Mouse (Mus musculus): ENCODE results near the gene Disp3.

Disp3 gene

GRCm38 (mm10) chr4:148287476-148288054, at the start of gene Disp3:
TSS of gene Disp3 (minus strand) at chr4:148287965.
- no peak for DNase-seq (ENCODE audit: low spot score)

- no peak for DNase-seq (ENCODE audit: low spot score)
Observed at GRCm38 (mm10) chr4:148330269-148330668, 42.5 kb upstream of the Disp3 start.

GRCm38 (mm10) chr4:148329431-148329830, 41.7 kb upstream of the Disp3 start:
- no peak for DNase-seq (ENCODE audit: low spot score)

GRCm38 (mm10) chr4:148328237-148328636, 40.5 kb upstream of the Disp3 start:
- DNase-seq (ENCODE audit: low spot score), result no peak

GRCm38 (mm10) chr4:148327266-148327997, 39.7 kb upstream of the Disp3 start:
- no peak for DNase-seq (ENCODE audit: low spot score)

GRCm38 (mm10) chr4:148326791-148327190, 39.0 kb upstream of the Disp3 start:
- DNase-seq (ENCODE audit: low spot score), result no peak

- no peak for DNase-seq (ENCODE audit: low spot score)
Observed at GRCm38 (mm10) chr4:148325951-148326350, 38.2 kb upstream of the Disp3 start.

- DNase-seq (ENCODE audit: low spot score), result no peak
Observed at GRCm38 (mm10) chr4:148325057-148325456, 37.3 kb upstream of the Disp3 start.

- no peak for DNase-seq (ENCODE audit: low spot score)
Observed at GRCm38 (mm10) chr4:148322152-148322551, 34.4 kb upstream of the Disp3 start.

- DNase-seq (ENCODE audit: low spot score), result no peak
Observed at GRCm38 (mm10) chr4:148319366-148319765, 31.6 kb upstream of the Disp3 start.

GRCm38 (mm10) chr4:148315377-148316175, 27.8 kb upstream of the Disp3 start:
- no peak for DNase-seq (ENCODE audit: low spot score)

GRCm38 (mm10) chr4:148314396-148314795, 26.6 kb upstream of the Disp3 start:
- no peak for DNase-seq (ENCODE audit: low spot score)

GRCm38 (mm10) chr4:148313601-148314000, 25.8 kb upstream of the Disp3 start:
- no peak for DNase-seq (ENCODE audit: low spot score)

- no peak for DNase-seq (ENCODE audit: low spot score)
Observed at GRCm38 (mm10) chr4:148312296-148313116, 24.7 kb upstream of the Disp3 start.

- no peak for DNase-seq (ENCODE audit: low spot score)
Observed at GRCm38 (mm10) chr4:148310845-148311244, 23.1 kb upstream of the Disp3 start.

GRCm38 (mm10) chr4:148310126-148310525, 22.4 kb upstream of the Disp3 start:
- DNase-seq (ENCODE audit: low spot score), result no peak

GRCm38 (mm10) chr4:148306406-148307083, 18.8 kb upstream of the Disp3 start:
- no peak for DNase-seq (ENCODE audit: low spot score)

GRCm38 (mm10) chr4:148298720-148299119, 11.0 kb upstream of the Disp3 start:
- DNase-seq (ENCODE audit: low spot score), result no peak

- no peak for DNase-seq (ENCODE audit: low spot score)
Observed at GRCm38 (mm10) chr4:148297640-148298039, 9.9 kb upstream of the Disp3 start.

- DNase-seq (ENCODE audit: low spot score), result no peak
Observed at GRCm38 (mm10) chr4:148293319-148293718, 5.6 kb upstream of the Disp3 start.

GRCm38 (mm10) chr4:148291849-148292248, 4.1 kb upstream of the Disp3 start:
- DNase-seq (ENCODE audit: low spot score), result no peak

- no peak for DNase-seq (ENCODE audit: low spot score)
Observed at GRCm38 (mm10) chr4:148291080-148291479, 3.3 kb upstream of the Disp3 start.

Data from left cerebral cortex, adult 11 months (tissue).